Mouse (Mus musculus) kidney, embryonic 14.5 days (tissue): Measurements from ENCODE around the gene Dntt. TPM values are rescaled to one million over a fixed set of nuclear protein-coding genes. Genes with fewer than 3 reads are reported as not detected.

Experiments
- ATAC-seq: fragments of 200-750 bp; cut with Nextera tagmentation; 2 replicates; pipeline ENCODE4 v1.8.0; 2017; ENCODE audit warnings: moderate number of reproducible peaks, mild to moderate bottlenecking, moderate TSS enrichment, moderate library complexity; ENCODE audit not compliant: low FRiP score, low TSS enrichment
- H3K27ac ChIP-seq: fragments of 300-500 bp; sonication (generic); 2 replicates; pipeline ENCODE4 v1.5.1; 2014; ENCODE audit warnings: low read depth, mild to moderate bottlenecking, low read length, moderate library complexity, mixed read lengths
- H3K27me3 ChIP-seq: fragments of 300-500 bp; sonication (generic); 2 replicates; pipeline ENCODE4 v1.6.1; 2014; ENCODE audit warnings: mild to moderate bottlenecking, low read length; ENCODE audit not compliant: control insufficient read depth, insufficient read depth
- H3K36me3 ChIP-seq: fragments of 300-500 bp; sonication (generic); 2 replicates; pipeline ENCODE4 v1.6.1; 2014; ENCODE audit warnings: low read length, mixed read lengths; ENCODE audit not compliant: control insufficient read depth, insufficient read depth
- H3K4me1 ChIP-seq: fragments of 300-500 bp; sonication (generic); 2 replicates; pipeline ENCODE4 v1.6.1; 2014; ENCODE audit warnings: low read length, mixed read lengths; ENCODE audit not compliant: control insufficient read depth, insufficient read depth
- H3K4me2 ChIP-seq: fragments of 300-500 bp; sonication (generic); replicated peaks from 2 replicates; pipeline ENCODE4 v1.6.1; 2014; ENCODE audit warnings: low read depth, mild to moderate bottlenecking, low read length
- H3K4me3 ChIP-seq: fragments of 300-500 bp; sonication (generic); 2 replicates; pipeline ENCODE4 v1.5.1; 2014; ENCODE audit warnings: mild to moderate bottlenecking, low read length
- H3K9ac ChIP-seq: fragments of 300-500 bp; sonication (generic); 2 replicates; pipeline ENCODE4 v1.6.1; 2014; ENCODE audit warnings: low read depth, mild to moderate bottlenecking, low read length, moderate library complexity
- H3K9me3 ChIP-seq: fragments of 300-500 bp; sonication (generic); 2 replicates; pipeline ENCODE4 v1.6.1; 2016; ENCODE audit warnings: low read length; ENCODE audit not compliant: control insufficient read depth
- WGBS: fragments of 180-500 bp; shearing (Covaris S2); extraction: QIAGEN DNeasy Blood & Tissue Kit; methylation state at CpG from one replicate; pipeline ENCODE4 v1.1.7; 2014; 5-methylcytosine and 5-hydroxymethylcytosine counted together
- polyA plus RNA-seq: library from polyadenylated mRNA; unstranded; fragments of >200 nt; fragmentation: Nextera tagmentation; extraction: Ambion mirVana; gene quantifications from 2 replicates; pipeline ENCODE4 v1.2.1, GENCODE M21; 2014

Gene Dntt
- polyA plus RNA-seq, 1 experiment from 2014 or later, result 0.19 TPM

DNA sequence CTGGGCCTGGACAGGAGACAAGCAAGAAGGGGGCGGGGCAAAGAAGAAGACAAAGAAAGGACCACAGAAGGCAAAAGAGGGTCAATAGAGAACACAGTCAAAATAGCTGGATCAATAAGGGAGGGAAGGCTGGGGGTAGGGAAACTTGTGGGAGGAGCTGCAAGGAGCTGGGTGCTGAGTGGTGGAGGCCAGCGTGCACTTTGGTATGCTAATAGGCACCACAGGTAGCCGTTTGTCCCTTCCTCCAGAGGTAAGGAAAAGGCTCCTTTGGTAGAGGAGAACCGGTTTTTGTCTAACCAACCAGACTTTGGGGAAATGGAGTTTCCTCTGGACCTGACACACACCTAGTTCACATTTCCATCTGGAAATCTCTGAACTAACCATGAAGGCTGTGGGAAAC is 22.5 kb upstream of the Dntt start:
- Histone ChIP-seq H3K27me3 (no peaks in the 10 kb centered on the region), H3K9ac (no peak overlapping the region), H3K27ac (no peak overlapping the region), H3K9me3 (peaks cover 3% of the 10 kb centered on the region; the same call in 1 of the 2 replicates), H3K4me3 (no peak overlapping the region), H3K4me1 (no peaks in the 10 kb centered on the region), H3K36me3 (no peaks in the 10 kb centered on the region), H3K4me2 (no peak overlapping the region)
- 30% methylated on average over 4 of the region's 4 CpGs for WGBS
- ATAC-seq, result no peak

DNA sequence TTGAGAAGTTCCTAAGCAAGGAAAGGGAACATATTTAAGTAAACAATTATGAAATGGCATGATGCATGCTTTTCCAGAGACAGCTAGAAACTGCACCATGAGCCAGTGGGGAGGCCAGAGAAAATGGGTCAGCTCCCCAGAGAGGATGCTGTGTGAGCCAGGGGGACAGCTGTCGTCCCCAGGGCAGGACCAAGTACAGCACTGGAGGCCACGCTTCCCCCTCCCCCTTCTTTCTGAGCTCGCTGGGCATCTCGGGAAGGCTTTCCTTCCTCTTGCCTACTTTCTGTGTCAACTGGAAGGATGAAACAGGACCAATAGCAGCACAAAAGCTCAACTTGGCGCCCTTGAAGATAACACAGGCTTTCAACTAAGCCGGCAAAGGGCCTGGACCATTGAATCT is 21.7 kb upstream of the Dntt start:
- Histone ChIP-seq H3K4me3 (no peak overlapping the region), H3K9me3 (peaks cover 3% of the 10 kb centered on the region; the same call in 1 of the 2 replicates), H3K27me3 (no peaks in the 10 kb centered on the region), H3K36me3 (no peaks in the 10 kb centered on the region), H3K9ac (no peak overlapping the region), H3K27ac (no peak overlapping the region), H3K4me2 (no peak overlapping the region), H3K4me1 (no peaks in the 10 kb centered on the region)
- no peak for ATAC-seq
- WGBS, result 25% methylated on average over 6 of the region's 6 CpGs

DNA sequence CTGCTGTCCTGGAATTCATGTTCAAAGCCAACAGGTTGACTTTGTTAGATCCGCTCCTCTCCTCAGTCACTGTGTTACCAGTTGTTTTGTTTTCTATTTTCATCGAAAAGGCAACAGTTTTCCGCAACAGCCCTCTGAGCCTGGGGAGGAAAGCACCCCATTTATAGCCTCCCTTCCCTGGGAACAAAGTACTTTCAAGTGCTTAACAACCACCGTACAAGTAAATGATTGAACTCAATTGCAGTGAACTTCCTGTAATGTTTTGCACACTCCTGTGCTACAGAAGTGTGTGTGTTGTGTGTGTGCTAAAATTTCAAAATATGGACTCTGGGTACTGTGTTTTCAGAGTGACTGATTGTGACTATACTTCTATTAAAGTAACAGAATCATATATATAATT is 21.3 kb upstream of the Dntt start:
- Histone ChIP-seq H3K4me3 (no peak overlapping the region), H3K36me3 (no peaks in the 10 kb centered on the region), H3K9ac (no peak overlapping the region), H3K9me3 (peaks cover 2% of the 10 kb centered on the region; the same call in 1 of the 2 replicates), H3K4me2 (no peak overlapping the region), H3K27me3 (no peaks in the 10 kb centered on the region), H3K27ac (no peak overlapping the region), H3K4me1 (no peaks in the 10 kb centered on the region)
- no peak for ATAC-seq
- 25% methylated on average over 4 of the region's 4 CpGs for WGBS

DNA sequence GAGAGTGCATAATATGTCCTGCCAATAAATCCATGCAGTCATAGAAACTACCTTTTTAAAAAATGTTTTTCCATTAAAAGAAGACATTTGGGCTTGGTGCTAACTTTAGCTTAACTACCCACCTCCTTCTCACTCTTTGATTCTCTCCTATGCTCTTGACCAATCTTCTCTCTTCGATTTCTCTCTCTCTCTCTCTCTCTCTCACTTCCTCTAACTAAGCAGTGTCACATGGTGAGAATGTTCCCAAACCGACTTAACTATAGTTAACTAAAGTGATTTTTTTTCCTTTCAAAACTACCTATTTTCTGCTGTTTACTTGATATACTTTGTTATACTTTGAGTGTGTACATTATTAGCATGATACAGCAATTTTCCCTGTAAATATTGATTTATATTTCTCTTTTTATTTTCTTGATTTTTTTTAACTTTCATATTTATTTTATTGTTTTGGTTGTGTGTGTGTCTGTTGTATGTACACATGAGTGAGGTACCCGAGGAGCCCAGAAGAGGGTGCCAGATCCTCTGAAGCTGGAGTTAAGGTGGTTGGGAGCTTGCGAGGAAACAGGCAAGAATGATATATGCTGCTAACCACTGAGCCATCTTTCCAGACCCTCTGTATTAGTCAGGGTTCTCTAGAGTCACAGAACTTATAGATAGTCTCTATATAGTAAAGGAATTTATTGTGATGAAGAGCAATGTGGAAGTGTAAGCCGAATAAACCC is 20.2 kb upstream of the Dntt start:
- Histone ChIP-seq H3K27me3 (no peaks in the 10 kb centered on the region), H3K9ac (no peak overlapping the region), H3K4me2 (no peak overlapping the region), H3K36me3 (no peaks in the 10 kb centered on the region), H3K9me3 (no peaks in the 10 kb centered on the region), H3K4me3 (no peak overlapping the region), H3K4me1 (0 out of 2 replicates have a peak, but pooled peaks cover 6% of the 10 kb centered on the region), H3K27ac (no peak overlapping the region)
- no peak for ATAC-seq
- WGBS, result 90% methylated on average over 5 of the region's 5 CpGs

DNA sequence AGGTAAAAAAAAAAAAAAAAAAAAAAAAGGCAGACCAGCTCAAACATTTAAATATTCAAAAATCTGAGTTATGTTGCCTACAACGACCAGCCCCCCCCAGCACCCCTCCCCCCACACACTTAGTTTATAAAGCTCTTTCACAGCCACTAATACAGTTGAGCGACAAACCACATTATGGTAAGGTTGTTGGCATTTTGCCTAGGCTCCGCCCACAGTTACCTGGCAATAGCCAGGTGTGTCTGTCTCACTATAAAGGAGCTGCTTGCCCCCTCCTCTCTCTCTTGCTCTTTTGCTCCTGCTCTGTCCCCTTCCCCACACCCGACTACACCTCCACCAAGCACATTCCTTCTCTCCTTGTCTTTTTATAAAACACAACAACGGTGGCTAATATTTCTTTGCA is 17.4 kb upstream of the Dntt start:
- WGBS, result 37% methylated on average over 5 of the region's 5 CpGs
- no peaks in the 10 kb centered on the region for H3K27me3 ChIP-seq
- H3K9me3 ChIP-seq, result no peaks in the 10 kb centered on the region
- no peaks in the 10 kb centered on the region for H3K36me3 ChIP-seq
- H3K9ac ChIP-seq, result no peak overlapping the region
- H3K27ac ChIP-seq, result no peak overlapping the region
- 0 out of 2 replicates have a peak, but pooled peaks cover 9% of the 10 kb centered on the region for H3K4me1 ChIP-seq
- no peak overlapping the region for H3K4me3 ChIP-seq
- H3K4me2 ChIP-seq, result no peak overlapping the region
- ATAC-seq, result no peak

DNA sequence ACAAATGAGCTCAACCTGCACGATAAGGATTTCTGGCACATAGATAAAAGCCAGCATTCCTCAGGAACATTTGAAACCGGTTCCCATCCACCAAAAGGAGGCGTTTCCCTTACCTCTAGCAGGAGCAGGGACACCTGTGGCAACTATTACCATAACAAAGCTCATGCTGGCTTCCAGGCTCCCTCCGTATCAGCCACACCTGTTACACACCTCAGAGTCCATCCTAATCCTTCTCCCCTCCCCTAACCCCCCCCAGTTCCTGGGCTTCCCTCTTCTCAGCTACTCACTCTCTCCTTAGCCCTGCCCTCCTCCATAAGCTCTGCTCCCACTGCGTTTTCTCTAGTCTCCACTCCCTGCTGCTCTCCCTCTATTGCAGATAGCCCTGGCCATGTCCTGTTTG is 15.5 kb upstream of the Dntt start:
- no peak overlapping the region for H3K4me2 ChIP-seq
- no peak for ATAC-seq

DNA sequence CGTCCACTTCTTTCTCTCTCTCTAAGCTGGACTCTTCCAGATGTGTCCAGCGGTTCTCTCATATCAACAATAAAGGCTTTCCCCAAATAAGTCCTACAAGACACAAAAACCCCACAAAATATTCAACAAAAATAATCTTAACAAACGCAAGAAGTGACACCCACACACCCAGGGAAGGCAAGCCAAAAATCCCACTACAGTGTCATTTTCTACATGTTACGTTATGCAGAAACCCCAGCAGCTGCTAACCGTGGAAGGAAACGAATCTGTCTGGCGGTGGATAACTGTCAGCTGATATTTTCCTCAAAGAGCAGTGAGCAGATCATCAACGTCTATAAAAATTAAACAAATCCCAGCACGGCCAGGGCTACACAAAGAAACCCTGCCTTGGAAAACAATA is 15.1 kb upstream of the Dntt start:
- ATAC-seq, result no peak
- H3K4me1 ChIP-seq, result 0 out of 2 replicates have a peak, but pooled peaks cover 9% of the 10 kb centered on the region
- no peak overlapping the region for H3K4me2 ChIP-seq
- H3K9me3 ChIP-seq, result no peaks in the 10 kb centered on the region
- H3K9ac ChIP-seq, result no peak overlapping the region
- H3K36me3 ChIP-seq, result no peaks in the 10 kb centered on the region
- WGBS, result 39% methylated on average over 9 of the region's 9 CpGs
- H3K27me3 ChIP-seq, result no peaks in the 10 kb centered on the region
- no peak overlapping the region for H3K27ac ChIP-seq
- no peak overlapping the region for H3K4me3 ChIP-seq

More for the DNA sequence above, 15.5 kb upstream of the Dntt start:
- no peak overlapping the region for H3K4me3 ChIP-seq
- no peak overlapping the region for H3K9ac ChIP-seq
- WGBS, result 6% methylated on average over 5 of the region's 5 CpGs
- no peaks in the 10 kb centered on the region for H3K27me3 ChIP-seq
- no peaks in the 10 kb centered on the region for H3K36me3 ChIP-seq
- H3K27ac ChIP-seq, result no peak overlapping the region
- 0 out of 2 replicates have a peak, but pooled peaks cover 9% of the 10 kb centered on the region for H3K4me1 ChIP-seq
- no peaks in the 10 kb centered on the region for H3K9me3 ChIP-seq

DNA sequence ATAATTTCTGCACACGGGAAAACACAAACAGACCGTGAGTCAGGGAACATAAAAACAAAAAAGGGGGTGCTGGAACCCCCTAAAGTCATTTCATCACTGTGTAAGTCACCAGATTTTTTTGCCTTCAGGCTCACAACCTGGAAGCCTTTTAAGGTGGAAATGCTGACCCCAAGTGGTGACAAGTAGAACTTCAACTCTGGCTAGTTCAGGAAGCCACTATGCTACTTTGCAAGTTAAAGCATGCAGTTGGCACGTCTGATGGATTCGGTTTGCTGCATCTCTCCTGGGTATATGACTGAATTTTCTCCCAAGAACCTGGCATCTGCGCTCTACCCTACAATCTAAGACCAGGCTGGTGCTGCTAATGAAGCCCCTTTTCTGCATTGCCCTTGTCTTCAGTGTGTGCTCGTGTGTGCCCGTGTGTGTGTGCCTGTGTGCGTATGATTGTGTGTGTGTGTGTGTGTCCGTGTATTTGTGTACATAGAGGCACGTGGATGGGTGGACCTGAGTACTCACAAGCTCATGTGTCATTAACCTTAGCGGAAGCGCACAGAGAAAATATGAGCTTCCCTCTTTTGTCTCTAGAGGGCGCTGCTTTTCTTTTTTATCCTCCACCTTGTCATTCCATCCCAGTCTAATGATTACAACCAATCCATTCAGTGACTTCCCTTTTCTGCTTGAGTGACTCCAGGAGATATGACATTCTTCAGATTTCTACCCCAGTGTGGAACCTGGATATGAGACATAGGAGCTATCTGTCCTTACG is 12.9 kb upstream of the Dntt start:
- H3K27me3 ChIP-seq, result no peaks in the 10 kb centered on the region
- peak; percentile 28 for ATAC-seq
- WGBS, result 19% methylated on average over 14 of the region's 14 CpGs
- H3K4me3 ChIP-seq, result no peak overlapping the region
- H3K4me2 ChIP-seq, result peak overlapping the region; percentile 36; the same call in 1 of the 2 replicates
- H3K4me1 ChIP-seq, result 0 out of 2 replicates have a peak, but pooled peaks cover 9% of the 10 kb centered on the region
- no peak overlapping the region for H3K27ac ChIP-seq
- no peak overlapping the region for H3K9ac ChIP-seq
- H3K9me3 ChIP-seq, result no peaks in the 10 kb centered on the region
- no peaks in the 10 kb centered on the region for H3K36me3 ChIP-seq

DNA sequence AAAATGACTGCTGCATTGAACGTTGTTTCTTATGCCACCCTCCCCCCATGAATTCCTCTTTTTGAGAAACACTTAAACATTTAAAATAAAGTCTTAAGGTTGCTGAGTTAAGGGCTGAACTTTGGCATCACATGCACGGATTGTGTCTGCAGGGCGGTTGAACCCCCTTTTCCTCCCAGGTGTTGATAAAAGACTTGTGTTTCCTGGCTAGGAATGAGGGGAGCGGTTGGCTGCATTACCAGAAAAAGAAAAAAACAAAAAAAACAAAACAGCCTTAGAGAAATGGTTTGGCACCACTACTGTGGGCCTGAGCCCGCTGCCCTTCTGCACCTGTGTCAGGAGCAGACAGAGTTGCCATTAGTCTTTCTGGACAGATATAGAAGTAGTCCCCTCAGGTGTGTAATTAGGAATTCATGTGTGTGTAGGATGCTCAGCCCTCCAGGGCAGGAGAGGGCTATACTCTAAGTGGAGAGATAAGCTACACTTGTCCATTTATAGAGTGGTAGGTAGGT is 9.9 kb upstream of the Dntt start:
- no peak overlapping the region for H3K4me2 ChIP-seq
- H3K9ac ChIP-seq, result no peak overlapping the region
- H3K4me1 ChIP-seq, result 0 out of 2 replicates have a peak, but pooled peaks cover 3% of the 10 kb centered on the region
- no peaks in the 10 kb centered on the region for H3K27me3 ChIP-seq
- H3K4me3 ChIP-seq, result no peak overlapping the region
- WGBS, result 76% methylated on average over 5 of the region's 5 CpGs
- no peak for ATAC-seq
- H3K27ac ChIP-seq, result no peak overlapping the region
- no peaks in the 10 kb centered on the region for H3K9me3 ChIP-seq
- no peaks in the 10 kb centered on the region for H3K36me3 ChIP-seq
